Mouse (Mus musculus) intestine, embryonic 14.5 days (tissue): ENCODE data around the gene Scarf1. TPM values are rescaled to one million over a fixed set of nuclear protein-coding genes. Genes with fewer than 3 reads are reported as not detected.

Experiments
- ATAC-seq: fragments of 200-750 bp; cut with Nextera tagmentation; replicated peaks from 2 replicates; pipeline ENCODE4 v1.8.0; 2017; ENCODE audit warnings: low read depth, moderate number of reproducible peaks, moderate TSS enrichment, moderate library complexity; ENCODE audit not compliant: low FRiP score, low TSS enrichment
- DNase-seq: peaks from one replicate; pipeline ENCODE4 v3.0.0-alpha.2; 2018; ENCODE audit warnings: low spot score
- H3K27ac ChIP-seq: fragments of 300-500 bp; sonication (generic); 2 replicates; pipeline ENCODE4 v1.5.1; 2014; ENCODE audit warnings: low read depth, mild to moderate bottlenecking, control low read depth
- H3K27me3 ChIP-seq: fragments of 300-500 bp; sonication (generic); replicated peaks from 2 replicates; pipeline ENCODE4 v1.6.1; 2014; ENCODE audit warnings: low read length, control low read depth; ENCODE audit not compliant: control insufficient read depth, insufficient read depth
- H3K36me3 ChIP-seq: fragments of 300-500 bp; sonication (generic); 2 replicates; pipeline ENCODE4 v1.6.1; 2014; ENCODE audit warnings: low read length, control low read depth; ENCODE audit not compliant: control insufficient read depth, insufficient read depth
- H3K4me1 ChIP-seq: fragments of 300-500 bp; sonication (generic); replicated peaks from 2 replicates; pipeline ENCODE4 v1.6.1; 2014; ENCODE audit warnings: low read length, control low read depth, mixed read lengths; ENCODE audit not compliant: control insufficient read depth, insufficient read depth
- H3K4me2 ChIP-seq: fragments of 300-500 bp; sonication (generic); 2 replicates; pipeline ENCODE4 v1.6.1; 2014; ENCODE audit warnings: low read length
- H3K4me3 ChIP-seq: fragments of 300-500 bp; sonication (generic); 2 replicates; pipeline ENCODE4 v1.5.1; 2014; ENCODE audit warnings: low read depth, low read length, control low read depth, mixed read lengths
- H3K9ac ChIP-seq: fragments of 300-500 bp; sonication (generic); 2 replicates; pipeline ENCODE4 v1.6.1; 2014; ENCODE audit warnings: mild to moderate bottlenecking, low read length
- H3K9me3 ChIP-seq: fragments of 300-500 bp; sonication (generic); 2 replicates; pipeline ENCODE4 v1.6.1; 2016; ENCODE audit warnings: low read length, control low read depth; ENCODE audit not compliant: control insufficient read depth
- WGBS: fragments of 180-500 bp; shearing (Covaris S2); extraction: QIAGEN DNeasy Blood & Tissue Kit; methylation state at CpG from one replicate; pipeline ENCODE4 v1.1.7; 2014; 5-methylcytosine and 5-hydroxymethylcytosine counted together
- polyA plus RNA-seq: library from polyadenylated mRNA; unstranded; fragments of >200 nt; fragmentation: Nextera tagmentation; extraction: Ambion mirVana; gene quantifications from 2 replicates; pipeline ENCODE4 v1.2.1, GENCODE M21; 2014

The Scarf1 gene
- polyA plus RNA-seq, 1 experiment from 2014 or later: 6.0 TPM

GRCm38 (mm10) chr11:75532340-75533277 lies 19.3 kb downstream of the Scarf1 start:
- peak overlapping the region; percentile 76 for H3K9ac ChIP-seq
- H3K4me1 ChIP-seq: peaks cover 6% of the 10 kb centered on the region
- H3K4me2 ChIP-seq: peak overlapping the region; percentile 100
- no peak overlapping the region for H3K27ac ChIP-seq
- WGBS: 15% methylated on average over 38 of the region's 38 CpGs
- H3K9me3 ChIP-seq: no peaks in the 10 kb centered on the region
- DNase-seq (peak; percentile 64), ATAC-seq (0 out of 2 replicates have a peak, but pooled peaks have one; percentile 21)
- H3K4me3 ChIP-seq: peak overlapping the region; percentile 69
- H3K36me3 ChIP-seq: no peaks in the 10 kb centered on the region
- no peaks in the 10 kb centered on the region for H3K27me3 ChIP-seq

GRCm38 (mm10) chr11:75533314-75534015 lies 20.1 kb downstream of the Scarf1 start:
- ATAC-seq: no peak
- 73% methylated on average over 6 of the region's 6 CpGs for WGBS

GRCm38 (mm10) chr11:75534286-75535033 lies 21.1 kb downstream of the Scarf1 start:
- H3K27ac ChIP-seq: no peak overlapping the region
- no peak overlapping the region for H3K4me2 ChIP-seq
- H3K4me1 ChIP-seq: peaks cover 12% of the 10 kb centered on the region
- 57% methylated on average over 4 of the region's 4 CpGs for WGBS
- no peak overlapping the region for H3K9ac ChIP-seq
- H3K4me3 ChIP-seq: no peak overlapping the region
- DNase-seq: no peak
- H3K9me3 ChIP-seq: no peaks in the 10 kb centered on the region
- no peak for ATAC-seq
- H3K36me3 ChIP-seq: no peaks in the 10 kb centered on the region
- no peaks in the 10 kb centered on the region for H3K27me3 ChIP-seq

More at GRCm38 (mm10) chr11:75533314-75534015, 20.1 kb downstream of the Scarf1 start:
- DNase-seq: no peak
- Histone ChIP-seq H3K36me3 (no peaks in the 10 kb centered on the region), H3K9me3 (no peaks in the 10 kb centered on the region), H3K4me2 (peak overlapping the region; percentile 100; the same call in 1 of the 2 replicates), H3K9ac (no peak overlapping the region; the same call in 1 of the 2 replicates), H3K4me1 (peaks cover 12% of the 10 kb centered on the region), H3K4me3 (no peak overlapping the region), H3K27me3 (no peaks in the 10 kb centered on the region), H3K27ac (no peak overlapping the region)

- 44% methylated on average over 13 of the region's 13 CpGs for WGBS
- no peaks in the 10 kb centered on the region for H3K9me3 ChIP-seq
- DNase-seq (no peak), ATAC-seq (no peak)
- H3K4me2 ChIP-seq: no peak overlapping the region
- no peak overlapping the region for H3K4me3 ChIP-seq
- H3K4me1 ChIP-seq: peaks cover 12% of the 10 kb centered on the region
- H3K9ac ChIP-seq: no peak overlapping the region
- H3K27ac ChIP-seq: no peak overlapping the region
- H3K36me3 ChIP-seq: no peaks in the 10 kb centered on the region
- H3K27me3 ChIP-seq: no peaks in the 10 kb centered on the region
Observed at GRCm38 (mm10) chr11:75535106-75535795, 21.9 kb downstream of the Scarf1 start.

GRCm38 (mm10) chr11:75536255-75537024 lies 23.1 kb downstream of the Scarf1 start:
- Histone ChIP-seq H3K9me3 (no peaks in the 10 kb centered on the region), H3K9ac (no peak overlapping the region), H3K4me1 (peaks cover 12% of the 10 kb centered on the region), H3K4me3 (no peak overlapping the region), H3K27me3 (no peaks in the 10 kb centered on the region), H3K27ac (no peak overlapping the region), H3K4me2 (no peak overlapping the region), H3K36me3 (no peaks in the 10 kb centered on the region)
- ATAC-seq (no peak), DNase-seq (no peak)
- WGBS: 88% methylated on average over 11 of the region's 12 CpGs

- H3K36me3 ChIP-seq: no peaks in the 10 kb centered on the region
- H3K9me3 ChIP-seq: no peaks in the 10 kb centered on the region
- ATAC-seq (no peak), DNase-seq (no peak)
- no peak overlapping the region for H3K4me3 ChIP-seq
- no peak overlapping the region for H3K9ac ChIP-seq
- no peak overlapping the region for H3K4me2 ChIP-seq
- WGBS: 83% methylated on average over 8 of the region's 8 CpGs
- no peak overlapping the region for H3K27ac ChIP-seq
- peaks cover 12% of the 10 kb centered on the region for H3K4me1 ChIP-seq
- H3K27me3 ChIP-seq: no peaks in the 10 kb centered on the region
Observed at GRCm38 (mm10) chr11:75537025-75537414, 23.7 kb downstream of the Scarf1 start.

- Histone ChIP-seq H3K9me3 (no peaks in the 10 kb centered on the region), H3K4me3 (no peak overlapping the region)
Observed at GRCm38 (mm10) chr11:75537491-75538183, 24.3 kb downstream of the Scarf1 start.

More at GRCm38 (mm10) chr11:75537491-75538183, 24.3 kb downstream of the Scarf1 start:
- Histone ChIP-seq H3K36me3 (no peaks in the 10 kb centered on the region), H3K4me2 (no peak overlapping the region), H3K27ac (peak overlapping the region; percentile 59; the same call in 1 of the 2 replicates), H3K27me3 (no peaks in the 10 kb centered on the region), H3K9ac (no peak overlapping the region; the same call in 1 of the 2 replicates), H3K4me1 (peaks cover 12% of the 10 kb centered on the region; the same call in 1 of the 2 replicates)
- DNase-seq: no peak
- 48% methylated on average over 11 of the region's 11 CpGs for WGBS
- no peak for ATAC-seq
